ENCODE assay signal across 12 mouse cellular contexts in the genomic region with DNA sequence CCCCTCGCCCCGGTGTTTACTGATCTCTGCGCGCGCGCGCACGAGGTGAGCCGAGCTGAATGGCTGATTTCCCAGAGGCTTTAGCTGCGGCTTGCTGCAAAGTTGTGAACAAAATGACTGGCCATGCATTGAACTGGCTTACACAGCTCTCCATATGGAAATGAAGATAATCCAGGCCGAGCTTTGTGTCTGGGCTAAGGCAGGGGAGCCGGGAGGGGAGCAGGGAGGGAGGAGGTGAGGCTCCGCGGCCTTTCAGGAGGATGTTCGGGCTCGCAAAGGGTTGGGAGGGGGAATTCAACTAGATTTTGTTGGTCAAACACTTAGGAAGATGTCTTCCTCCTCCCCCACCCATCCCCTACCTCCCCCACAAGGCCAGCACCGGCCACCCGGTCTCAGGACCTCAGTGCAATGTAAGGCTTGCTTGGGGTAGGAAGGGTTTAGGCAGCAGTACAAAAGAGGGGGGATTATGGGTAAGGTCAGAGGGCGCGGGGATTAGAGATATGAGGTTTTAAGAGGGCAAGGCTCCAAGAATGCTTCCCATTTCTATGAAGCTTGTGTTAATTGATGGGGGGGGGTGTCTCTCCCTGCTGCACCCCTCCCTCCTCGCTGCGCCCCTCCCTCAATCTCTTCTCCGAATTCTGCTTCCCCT.
DNase-seq lines count a peak whose midpoint lies in the region; ATAC-seq lines count a peak whose summit lies in the region.
"Had no signal": no experiment of that assay in that cellular context is flagged by ENCODE, and none has a peak within 500 bp of the region (broad histone marks: within the 10 kb centered on the region; RNA-seq: fewer than 3 reads in every experiment).

No protein-coding gene starts in this region.

- no peak for ATAC-seq in embryonic facial prominence, embryonic 11.5 days (replicated peaks; ENCODE audit: insufficient number of reproducible peaks, low FRiP score, low TSS enrichment, low read depth)
- ATAC-seq in hindbrain, embryonic 15.5 days (ENCODE audit: low FRiP score, low read depth) = no peak
- ATAC-seq in neural tube, embryonic 11.5 days (ENCODE audit: insufficient read depth, low FRiP score, low TSS enrichment) = peak; percentile 32; the same call in 1 of the 2 replicates

- WGBS in heart, embryonic 10.5 days = 11% methylated on average over 23 of the region's 23 CpGs
- 6% methylated on average over 23 of the region's 23 CpGs for WGBS in embryonic facial prominence, embryonic 11.5 days
- 3% methylated on average over 22 of the region's 23 CpGs for WGBS in hindbrain, embryonic 15.5 days
- WGBS in neural tube, embryonic 11.5 days = 18% methylated on average over 23 of the region's 23 CpGs

- intact Hi-C loops in heart, postnatal 36 days (cut with DNase I) = no loop called here

- no peak for DNase-seq in heart, embryonic 10.5 days (ENCODE audit: low spot score)
- DNase-seq in heart, postnatal 36 days = no peak
- peak; percentile 55 for DNase-seq in embryonic facial prominence, embryonic 11.5 days (ENCODE audit: low spot score)
- peak; percentile 56 for DNase-seq in neural tube, embryonic 11.5 days (ENCODE audit: low spot score)
- DNase-seq in left cerebral cortex, adult 9 months (ENCODE audit: low spot score in 2 of 2) = no peak
- no peak for DNase-seq in cerebellum, adult 11-12 months
- DNase-seq in left cerebral cortex, adult 11 months (ENCODE audit: low spot score) = no peak
- DNase-seq: heart, postnatal 14 days; liver, embryonic 13.5 days; right cerebral cortex, postnatal 14 days had no signal

- peak overlapping the region; percentile 32 for H3K9ac ChIP-seq in embryonic facial prominence, embryonic 11.5 days (replicated peaks; ENCODE audit: low read length)
- peak overlapping the region; percentile 17; the same call in 1 of the 2 replicates for H3K9ac ChIP-seq in hindbrain, embryonic 15.5 days
- peak overlapping the region; percentile 3 for H3K9ac ChIP-seq in neural tube, embryonic 11.5 days (ENCODE audit: low read length)
- H3K9ac ChIP-seq: liver, embryonic 13.5 days had no signal

- H3K27me3 ChIP-seq in heart, embryonic 10.5 days (ENCODE audit: insufficient read depth, poor library complexity, severe bottlenecking) = peaks cover 77% of the 10 kb centered on the region
- H3K27me3 ChIP-seq in embryonic facial prominence, embryonic 11.5 days (ENCODE audit: control insufficient read depth, insufficient read depth, low read length) = peaks cover 6% of the 10 kb centered on the region; the same call in 1 of the 2 replicates
- no peaks in the 10 kb centered on the region for H3K27me3 ChIP-seq in hindbrain, embryonic 15.5 days
- H3K27me3 ChIP-seq in neural tube, embryonic 11.5 days (ENCODE audit: control insufficient read depth, insufficient read depth, low read length) = peaks cover 13% of the 10 kb centered on the region; the same call in 1 of the 2 replicates

- H3K36me3 ChIP-seq in heart, embryonic 10.5 days = no peaks in the 10 kb centered on the region
- H3K36me3 ChIP-seq in embryonic facial prominence, embryonic 11.5 days (replicated peaks; ENCODE audit: control insufficient read depth, insufficient read depth, low read depth, low read length) = no peaks in the 10 kb centered on the region
- no peaks in the 10 kb centered on the region for H3K36me3 ChIP-seq in hindbrain, embryonic 15.5 days
- H3K36me3 ChIP-seq in neural tube, embryonic 11.5 days (ENCODE audit: control insufficient read depth, insufficient read depth, low read length) = no peaks in the 10 kb centered on the region
- H3K36me3 ChIP-seq: liver, embryonic 13.5 days had no signal

- H3K4me1 ChIP-seq in heart, embryonic 10.5 days = peaks cover 19% of the 10 kb centered on the region
- no peaks in the 10 kb centered on the region for H3K4me1 ChIP-seq in embryonic facial prominence, embryonic 11.5 days (ENCODE audit: control insufficient read depth, insufficient read depth, low read length)
- peaks cover 24% of the 10 kb centered on the region for H3K4me1 ChIP-seq in hindbrain, embryonic 15.5 days (replicated peaks)
- peaks cover 7% of the 10 kb centered on the region; the same call in 1 of the 2 replicates for H3K4me1 ChIP-seq in neural tube, embryonic 11.5 days (ENCODE audit: control insufficient read depth, insufficient read depth, low read length)
- H3K4me1 ChIP-seq: liver, embryonic 13.5 days had no signal

- peaks cover 2% of the 10 kb centered on the region; the same call in 1 of the 2 replicates for H3K9me3 ChIP-seq in heart, embryonic 10.5 days
- H3K9me3 ChIP-seq in embryonic facial prominence, embryonic 11.5 days (replicated peaks; ENCODE audit: control insufficient read depth, low read length) = no peaks in the 10 kb centered on the region
- no peaks in the 10 kb centered on the region for H3K9me3 ChIP-seq in hindbrain, embryonic 15.5 days
- 0 out of 2 replicates have a peak, but pooled peaks cover 3% of the 10 kb centered on the region for H3K9me3 ChIP-seq in neural tube, embryonic 11.5 days (ENCODE audit: control insufficient read depth, low read length)
- H3K9me3 ChIP-seq: liver, embryonic 13.5 days had no signal

- no peak overlapping the region; the same call in 1 of the 2 replicates for H3K4me2 ChIP-seq in embryonic facial prominence, embryonic 11.5 days (ENCODE audit: low read depth, low read length)
- H3K4me2 ChIP-seq in hindbrain, embryonic 15.5 days = peak overlapping the region; percentile 43
- H3K4me2 ChIP-seq in neural tube, embryonic 11.5 days (ENCODE audit: low read depth) = peak overlapping the region; percentile 10; the same call in 1 of the 2 replicates
- H3K4me2 ChIP-seq: liver, embryonic 13.5 days had no signal

- H3K27ac ChIP-seq in heart, embryonic 10.5 days = no peak overlapping the region
- H3K27ac ChIP-seq in embryonic facial prominence, embryonic 11.5 days (replicated peaks; ENCODE audit: low read depth, low read length) = no peak overlapping the region
- H3K27ac ChIP-seq in hindbrain, embryonic 15.5 days (replicated peaks) = peak overlapping the region; percentile 62
- peak overlapping the region; percentile 70 for H3K27ac ChIP-seq in neural tube, embryonic 11.5 days (ENCODE audit: low read depth, low read length)
- H3K27ac ChIP-seq: liver, embryonic 13.5 days had no signal

- peak overlapping the region; percentile 42 for H3K4me3 ChIP-seq in heart, embryonic 10.5 days
- no peak overlapping the region for H3K4me3 ChIP-seq in embryonic facial prominence, embryonic 11.5 days (ENCODE audit: low read depth, low read length)
- H3K4me3 ChIP-seq in hindbrain, embryonic 15.5 days = no peak overlapping the region
- no peak overlapping the region for H3K4me3 ChIP-seq in neural tube, embryonic 11.5 days (ENCODE audit: low read depth, low read length)
- H3K4me3 ChIP-seq: erythroblast, embryonic 14.5 days; liver, embryonic 13.5 days had no signal

Comparison
In these comparisons a context has a peak if more than half of its experiments do, and no peak if none do; other contexts are left out.
1. DNase-seq: peak in embryonic facial prominence, embryonic 11.5 days (single experiment) and neural tube, embryonic 11.5 days (single experiment); none in heart, embryonic 10.5 days (single experiment), heart, postnatal 36 days (0 of 2), left cerebral cortex, adult 9 months (0 of 2), cerebellum, adult 11-12 months (single experiment) and left cerebral cortex, adult 11 months (single experiment).
2. H3K27ac ChIP-seq: peak in hindbrain, embryonic 15.5 days (single experiment) and neural tube, embryonic 11.5 days (single experiment); none in heart, embryonic 10.5 days (single experiment) and embryonic facial prominence, embryonic 11.5 days (single experiment).
3. Peak in every context shown above with its lines, with median percentiles within 50 percentile points of each other: H3K9ac ChIP-seq.